Mouse (Mus musculus) MEL (cell line): ENCODE results near the gene Krtap5-5. TPM values are rescaled to one million over a fixed set of nuclear protein-coding genes. Genes with fewer than 3 reads are reported as not detected.

Source experiments
- DNase-seq: peaks from one replicate; pipeline ENCODE4 v3.0.0; 2011; ENCODE audit warnings: low read depth, low spot score
- H3K27ac ChIP-seq: 2 replicates; pipeline ENCODE4 v1.5.1; 2012; ENCODE audit warnings: low read depth, mild to moderate bottlenecking, control low read depth, low read length, moderate library complexity; ENCODE audit not compliant: control insufficient read depth
- H3K27me3 ChIP-seq, 2 experiments: fragments of 150-350 bp in 1 of 2; sonication (generic) in 1 of 2; 2 replicates each; pipeline ENCODE4 v1.6.1; 2012; ENCODE audit warnings: low read length in 2 of 2, mild to moderate bottlenecking in 2 of 2, improper control_type of control experiment in 1 of 2, moderate library complexity in 1 of 2; ENCODE audit not compliant: insufficient read depth in 2 of 2, control insufficient read depth in 1 of 2
- H3K36me3 ChIP-seq, 2 experiments: 2 replicates each; pipeline ENCODE4 v1.6.1; 2012 to 2014; ENCODE audit warnings: low read length in 2 of 2, improper control_type of control experiment in 1 of 2, inconsistent platforms in 1 of 2, mild to moderate bottlenecking in 1 of 2; ENCODE audit not compliant: insufficient read depth in 2 of 2, control insufficient read depth in 1 of 2
- H3K4me1 ChIP-seq, 2 experiments: fragments of 150-350 bp in 1 of 2; sonication (generic) in 1 of 2; 2 replicates each; pipeline ENCODE4 v1.6.1; 2012; ENCODE audit warnings: low read length in 2 of 2, improper control_type of control experiment in 1 of 2, mild to moderate bottlenecking in 1 of 2; ENCODE audit not compliant: insufficient read depth in 2 of 2, control insufficient read depth in 1 of 2
- H3K4me3 ChIP-seq, 2 experiments: fragments of 150-350 bp in 1 of 2; sonication (generic) in 1 of 2; 2 replicates each; pipeline ENCODE4 v1.5.1; 2012; ENCODE audit warnings: low read depth in 2 of 2, low read length in 2 of 2, mild to moderate bottlenecking in 2 of 2, moderate library complexity in 2 of 2, control low read depth in 1 of 2, improper control_type of control experiment in 1 of 2; ENCODE audit not compliant: control insufficient read depth in 1 of 2, insufficient read depth in 1 of 2
- H3K79me2 ChIP-seq: 2 replicates; pipeline ENCODE4 v1.6.1; 2012; ENCODE audit warnings: mild to moderate bottlenecking, low read length, moderate library complexity; ENCODE audit not compliant: control insufficient read depth, poor library complexity, insufficient read depth
- H3K9ac ChIP-seq: 2 replicates; pipeline ENCODE4 v1.6.1; 2012; ENCODE audit warnings: low read depth, mild to moderate bottlenecking, control low read depth, low read length, moderate library complexity; ENCODE audit not compliant: control insufficient read depth, poor library complexity, severe bottlenecking
- H3K9me3 ChIP-seq: fragments of 150-350 bp; sonication (generic); replicated peaks from 2 replicates; pipeline ENCODE4 v1.6.1; 2012; ENCODE audit warnings: mild to moderate bottlenecking, low read length, improper control_type of control experiment, moderate library complexity; ENCODE audit not compliant: insufficient read depth
- BHLHE40 ChIP-seq: IDR thresholded peaks from 2 replicates; pipeline ENCODE4 v1.6.1; 2012; ENCODE audit warnings: low read depth, mild to moderate bottlenecking, inconsistent platforms, low read length, improper control_type of control experiment, borderline replicate concordance
- CHD1 ChIP-seq: IDR thresholded peaks from 2 replicates; pipeline ENCODE4 v1.6.1; 2012; ENCODE audit warnings: low read depth, mild to moderate bottlenecking, inconsistent platforms, low read length, improper control_type of control experiment
- CHD2 ChIP-seq: IDR thresholded peaks from 2 replicates; pipeline ENCODE4 v1.6.1; 2011; ENCODE audit warnings: low read length, improper control_type of control experiment
- E2F4 ChIP-seq: IDR thresholded peaks from 2 replicates; pipeline ENCODE4 v1.6.1; 2011; ENCODE audit warnings: low read depth, low read length, improper control_type of control experiment, borderline replicate concordance
- ELF1 ChIP-seq: IDR thresholded peaks from 2 replicates; pipeline ENCODE4 v1.6.1; 2014; ENCODE audit warnings: low read depth, mild to moderate bottlenecking, inconsistent platforms, low read length, improper control_type of control experiment, moderate library complexity
- ETS1 ChIP-seq: IDR thresholded peaks from 2 replicates; pipeline ENCODE4 v1.6.1; 2012; ENCODE audit warnings: low read depth, mild to moderate bottlenecking, inconsistent platforms, low read length, improper control_type of control experiment, moderate library complexity
- GABPA ChIP-seq: IDR thresholded peaks from 2 replicates; pipeline ENCODE4 v1.6.1; 2012; ENCODE audit warnings: low read depth, mild to moderate bottlenecking, inconsistent platforms, low read length, improper control_type of control experiment, moderate library complexity
- GATA1 ChIP-seq: IDR thresholded peaks from 2 replicates; pipeline ENCODE4 v1.6.1; 2011; ENCODE audit warnings: low read depth, low read length, improper control_type of control experiment
- HCFC1 ChIP-seq: IDR thresholded peaks from 2 replicates; pipeline ENCODE4 v1.6.1; 2012; ENCODE audit warnings: low read depth, mild to moderate bottlenecking, inconsistent platforms, low read length, improper control_type of control experiment, moderate library complexity
- MAFK ChIP-seq: IDR thresholded peaks from 2 replicates; pipeline ENCODE4 v1.6.1; 2011; ENCODE audit warnings: low read depth, mild to moderate bottlenecking, low read length, improper control_type of control experiment, borderline replicate concordance
- MAX ChIP-seq: IDR thresholded peaks from 2 replicates; pipeline ENCODE4 v1.6.1; 2011; ENCODE audit warnings: low read length, improper control_type of control experiment
- MAZ ChIP-seq: IDR thresholded peaks from 2 replicates; pipeline ENCODE4 v1.6.1; 2012; ENCODE audit warnings: low read depth, mild to moderate bottlenecking, inconsistent platforms, low read length, improper control_type of control experiment
- MEF2A ChIP-seq: IDR thresholded peaks from 2 replicates; pipeline ENCODE4 v1.6.1; 2014; ENCODE audit warnings: low read depth, mild to moderate bottlenecking, inconsistent platforms, low read length, improper control_type of control experiment; ENCODE audit not compliant: poor library complexity, insufficient replicate concordance, severe bottlenecking; ENCODE audit errors: extremely low read depth
- MXI1 ChIP-seq: IDR thresholded peaks from 2 replicates; pipeline ENCODE4 v1.6.1; 2011; ENCODE audit warnings: mild to moderate bottlenecking, low read depth, low read length, improper control_type of control experiment
- MYC ChIP-seq: IDR thresholded peaks from 2 replicates; pipeline ENCODE4 v1.6.1; 2011; ENCODE audit warnings: low read depth, mild to moderate bottlenecking, low read length, improper control_type of control experiment, moderate library complexity
- NELFE ChIP-seq: IDR thresholded peaks from 2 replicates; pipeline ENCODE4 v1.6.1; 2011; ENCODE audit warnings: low read depth, low read length, improper control_type of control experiment
- POLR2AphosphoS2 ChIP-seq: IDR thresholded peaks from 2 replicates; pipeline ENCODE4 v1.6.1; 2011; ENCODE audit warnings: low read length, improper control_type of control experiment
- POLR2AphosphoS5 ChIP-seq: IDR thresholded peaks from 2 replicates; pipeline ENCODE4 v1.6.1; 2012; ENCODE audit warnings: low read depth, borderline replicate concordance, mild to moderate bottlenecking, inconsistent platforms, low read length, moderate library complexity, mixed read lengths
- RAD21 ChIP-seq: IDR thresholded peaks from 2 replicates; pipeline ENCODE4 v1.6.1; 2011; ENCODE audit warnings: mild to moderate bottlenecking, low read depth, low read length, improper control_type of control experiment
- SIN3A ChIP-seq: IDR thresholded peaks from 2 replicates; pipeline ENCODE4 v1.6.1; 2012; ENCODE audit warnings: low read length, improper control_type of control experiment, inconsistent platforms
- TAL1 ChIP-seq: IDR thresholded peaks from 2 replicates; pipeline ENCODE4 v1.6.1; 2012; ENCODE audit warnings: mild to moderate bottlenecking, inconsistent platforms, low read length, moderate library complexity, mixed read lengths
- TBP ChIP-seq: IDR thresholded peaks from 2 replicates; pipeline ENCODE4 v1.8.0; 2011; ENCODE audit warnings: low read depth, low read length, improper control_type of control experiment
- TCF12 ChIP-seq: IDR thresholded peaks from 2 replicates; pipeline ENCODE4 v1.6.1; 2014; ENCODE audit warnings: low read depth, mild to moderate bottlenecking, inconsistent platforms, low read length, improper control_type of control experiment, moderate library complexity
- UBTF ChIP-seq: IDR thresholded peaks from 2 replicates; pipeline ENCODE4 v1.6.1; 2012; ENCODE audit warnings: low read depth, mild to moderate bottlenecking, inconsistent platforms, low read length, improper control_type of control experiment, moderate library complexity, borderline replicate concordance; ENCODE audit not compliant: insufficient read depth
- USF1 ChIP-seq: IDR thresholded peaks from 2 replicates; pipeline ENCODE4 v1.6.1; 2014; ENCODE audit warnings: low read depth, mild to moderate bottlenecking, inconsistent platforms, low read length, improper control_type of control experiment, moderate library complexity
- USF2 ChIP-seq, 2 experiments: IDR thresholded peaks; 2 replicates each; pipeline ENCODE4 v1.6.1; 2011 to 2012; ENCODE audit warnings: improper control_type of control experiment in 2 of 2, low read length in 2 of 2, borderline replicate concordance in 1 of 2, inconsistent platforms in 1 of 2, low read depth in 1 of 2, mild to moderate bottlenecking in 1 of 2; ENCODE audit not compliant: insufficient read depth in 1 of 2
- ZC3H11A ChIP-seq: IDR thresholded peaks from 2 replicates; pipeline ENCODE4 v1.6.1; 2012; ENCODE audit warnings: low read depth, mild to moderate bottlenecking, inconsistent platforms, low read length, improper control_type of control experiment
- polyA plus RNA-seq, 2 experiments: library from polyadenylated mRNA; stranded (reverse) in 1 of 2; unstranded in 1 of 2; fragments of >175 nt in 1 of 2; fragments of >200 nt in 1 of 2; gene quantifications; 2 replicates each; pipeline versions ENCODE4 v1.2.1 to v1.2.4; 2012; ENCODE audit warnings: low replicate concordance in 2 of 2, low read depth in 1 of 2; ENCODE audit not compliant: insufficient read length in 2 of 2, insufficient read depth in 1 of 2, missing spikeins in 1 of 2
- total RNA-seq: library from RNA; depleted of rRNA; stranded (reverse); fragments of 300-350 nt; gene quantifications from 2 replicates; pipeline ENCODE4 v1.2.3, GENCODE M21; 2012

Gene Krtap5-5
- total and polyA plus RNA-seq, 3 experiments: not detected

- H3K27me3 ChIP-seq: peaks cover 5 to 9% of the 10 kb centered on the region in 2 experiments
- TF ChIP-seq USF2 (IDR thresholded peaks at IDR 0.05; ENCODE audit: borderline replicate concordance in 1 of 2, insufficient read depth in 1 of 2, low read depth in 1 of 2, low read length in 2 of 2) (no peak), MAX (no peak), ZC3H11A (no peak), POLR2AphosphoS2 (no peak), MYC (no peak), E2F4 (no peak), GABPA (no peak), ELF1 (no peak), GATA1 (no peak), SIN3A (no peak), RAD21 (no peak), HCFC1 (no peak), CHD1 (no peak), POLR2AphosphoS5 (no peak), ETS1 (no peak)
- H3K4me1 ChIP-seq: no peaks in the 10 kb centered on the region
Measured at GRCm38 (mm10) chr7:142240978-142241377, 11.2 kb upstream of the Krtap5-5 start, which contains the start of gene Gm40460. TSS of gene Gm40460 (minus strand) at chr7:142241078.

GRCm38 (mm10) chr7:142231540-142231939 is 1.8 kb upstream of the Krtap5-5 start:
- no peak for TF ChIP-seq MXI1
- TF ChIP-seq MAZ: no peak
- no peak for TF ChIP-seq MAX
- TF ChIP-seq UBTF: no peak
- no peak for TF ChIP-seq NELFE
- TF ChIP-seq USF1: no peak
- no peak for TF ChIP-seq MAFK
- no peak for TF ChIP-seq BHLHE40
- TF ChIP-seq SIN3A: no peak
- TF ChIP-seq TCF12: no peak
- no peak for TF ChIP-seq USF2 (IDR thresholded peaks at IDR 0.05; ENCODE audit: borderline replicate concordance in 1 of 2, insufficient read depth in 1 of 2, low read depth in 1 of 2, low read length in 2 of 2)
- no peak for TF ChIP-seq TBP
- TF ChIP-seq CHD1: no peak
- no peak for TF ChIP-seq CHD2
- no peak for TF ChIP-seq MEF2A
- TF ChIP-seq TAL1: no peak
- H3K4me3 ChIP-seq: no peak overlapping the region
- no peaks in the 10 kb centered on the region for H3K9me3 ChIP-seq
- no peak overlapping the region for H3K9ac ChIP-seq
- H3K27ac ChIP-seq: no peak overlapping the region
- H3K36me3 ChIP-seq: no peaks in the 10 kb centered on the region
- no peaks in the 10 kb centered on the region for H3K79me2 ChIP-seq
- no peaks in the 10 kb centered on the region for H3K4me1 ChIP-seq
- no peaks in the 10 kb centered on the region; a peak in 2 of 4 replicates for H3K27me3 ChIP-seq
- no peak for DNase-seq

More at GRCm38 (mm10) chr7:142240978-142241377, 11.2 kb upstream of the Krtap5-5 start, which contains the start of gene Gm40460:
- no peaks in the 10 kb centered on the region for H3K79me2 ChIP-seq
- no peak within 1 kb of the TSS for H3K27ac ChIP-seq
- no peak within 1 kb of the TSS for H3K9ac ChIP-seq
- no peak within 1 kb of the TSS for H3K4me3 ChIP-seq
- H3K9me3 ChIP-seq: no peaks in the 10 kb centered on the region
- no peaks in the 10 kb centered on the region for H3K36me3 ChIP-seq
- DNase-seq: no peak
